Mouse (Mus musculus) cerebellum, adult 2 months (tissue): Measurements from ENCODE around the gene Slc5a11.

Source experiments
- CTCF ChIP-seq: fragments of 200-500 bp; IDR thresholded peaks from 2 replicates; pipeline ENCODE4 v1.5.1; 2011; ENCODE audit warnings: low read depth, mild to moderate bottlenecking, control low read depth, low read length, moderate library complexity, borderline replicate concordance; ENCODE audit not compliant: insufficient read depth
- POLR2A ChIP-seq: fragments of 200-500 bp; IDR thresholded peaks from 2 replicates; pipeline ENCODE4 v1.6.1; 2011; ENCODE audit warnings: low read length, control low read depth, borderline replicate concordance; ENCODE audit not compliant: insufficient read depth

GRCm38 (mm10) chr7:123186463-123186862 lies 28.1 kb upstream of the Slc5a11 start:
- no peak for TF ChIP-seq POLR2A
- no peak for TF ChIP-seq CTCF
